Mouse (Mus musculus) liver, postnatal 0 days (tissue): ENCODE results near the gene Eef1akmt1.

ENCODE experiments used
- CTCF ChIP-seq: sonication (generic); IDR thresholded peaks from 2 replicates; pipeline ENCODE4 v1.5.1; 2016; ENCODE audit warnings: antibody characterized with exemption, low read depth
- EP300 ChIP-seq: IDR thresholded peaks from 2 replicates; pipeline ENCODE4 v1.6.1; 2016; ENCODE audit warnings: antibody characterized with exemption, low read depth, mild to moderate bottlenecking

DNA sequence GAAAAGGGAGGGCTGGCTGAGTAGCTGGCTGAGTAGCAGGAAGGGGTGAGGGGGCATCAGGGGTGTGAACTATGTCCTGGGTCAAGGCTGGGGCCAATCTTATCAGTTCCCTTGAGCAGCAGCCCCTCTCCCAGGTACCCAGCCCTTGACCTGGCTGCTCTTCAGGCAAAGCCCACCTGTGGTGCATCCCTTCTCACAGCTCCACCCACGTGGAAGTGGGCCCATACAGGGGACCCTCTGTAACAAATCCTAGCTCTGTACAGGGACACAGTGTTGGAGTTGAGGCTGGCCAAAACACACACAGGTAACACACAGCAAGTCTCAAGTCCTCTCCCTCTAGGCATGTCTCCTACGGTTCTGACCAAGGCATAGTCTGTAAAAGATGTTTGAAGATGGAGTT lies 43.8 kb downstream of the Eef1akmt1 start:
- TF ChIP-seq CTCF (no peak), EP300 (no peak)
